Mouse (Mus musculus): ENCODE results near the gene Cox5b. TPM values are rescaled to one million over a fixed set of nuclear protein-coding genes. Genes with fewer than 3 reads are reported as not detected.

Gene Cox5b
- polyA plus RNA-seq, 1 experiment from 2014 or later = 659 TPM

DNA sequence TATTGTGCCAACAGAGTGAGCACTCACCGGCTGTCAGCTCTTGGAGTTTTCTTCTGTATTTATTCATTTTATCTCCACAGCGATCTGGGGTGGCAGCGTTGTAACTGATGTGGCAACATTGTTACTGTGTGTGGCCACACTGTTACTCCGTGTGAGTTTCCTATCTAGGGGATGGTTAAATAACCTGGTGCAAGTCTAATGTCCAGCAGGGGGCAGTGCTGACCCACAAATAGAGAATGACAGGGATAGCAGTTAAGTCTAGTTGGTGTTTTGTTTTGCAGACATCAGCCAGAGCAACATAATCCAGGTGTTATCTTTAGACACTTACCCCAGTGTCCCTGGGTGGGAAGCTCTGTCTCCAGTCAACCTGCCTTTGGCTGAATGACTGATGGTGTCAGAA is 46.1 kb downstream of the Cox5b start:
- no peak overlapping the region for H3K4me2 ChIP-seq (replicated peaks; ENCODE audit: low read depth, low read length)
- 11% methylated on average over 4 of the region's 4 CpGs for WGBS
- H3K27me3 ChIP-seq (ENCODE audit: control insufficient read depth, insufficient read depth, low read length) = no peaks in the 10 kb centered on the region
- no peaks in the 10 kb centered on the region for H3K9me3 ChIP-seq (ENCODE audit: control insufficient read depth, low read length)
- H3K27ac ChIP-seq (ENCODE audit: low read depth, low read length) = no peak overlapping the region
- peak; percentile 35; the same call in 1 of the 2 replicates for ATAC-seq (ENCODE audit: low FRiP score, low TSS enrichment)
- H3K4me1 ChIP-seq (ENCODE audit: control insufficient read depth, insufficient read depth, low read length) = no peaks in the 10 kb centered on the region
- H3K4me3 ChIP-seq (ENCODE audit: low read length) = no peak overlapping the region
- no peak overlapping the region for H3K9ac ChIP-seq (ENCODE audit: low read depth, low read length)
- no peaks in the 10 kb centered on the region for H3K36me3 ChIP-seq (ENCODE audit: control insufficient read depth, insufficient read depth, low read length)

DNA sequence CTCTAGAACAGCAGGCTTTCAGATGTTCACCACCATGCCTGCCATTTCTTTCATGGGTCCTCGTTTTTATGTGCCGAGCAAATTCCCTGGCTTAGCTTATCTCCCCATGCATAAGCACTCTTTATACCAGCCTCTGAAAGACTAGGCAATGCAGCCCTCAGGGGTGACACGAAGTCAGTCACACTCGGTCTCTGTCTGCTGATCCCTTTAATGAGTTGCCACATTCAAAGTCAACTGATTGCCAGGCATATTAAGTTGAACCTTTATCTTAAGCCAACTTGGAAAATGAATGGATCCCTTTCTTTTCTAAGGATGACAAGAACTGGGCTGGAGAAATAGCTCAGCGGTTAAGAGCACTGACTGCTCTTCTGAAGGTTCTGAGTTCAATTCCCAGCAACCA is 48.0 kb downstream of the Cox5b start:
- H3K27ac ChIP-seq (ENCODE audit: low read depth, low read length) = no peak overlapping the region
- H3K27me3 ChIP-seq (ENCODE audit: control insufficient read depth, insufficient read depth, low read length) = no peaks in the 10 kb centered on the region
- H3K9ac ChIP-seq (ENCODE audit: low read depth, low read length) = no peak overlapping the region
- H3K4me1 ChIP-seq (ENCODE audit: control insufficient read depth, insufficient read depth, low read length) = no peaks in the 10 kb centered on the region
- no peak for ATAC-seq (ENCODE audit: low FRiP score, low TSS enrichment)
- 87% methylated on average over 5 of the region's 5 CpGs for WGBS
- no peak overlapping the region for H3K4me3 ChIP-seq (ENCODE audit: low read length)
- H3K9me3 ChIP-seq (ENCODE audit: control insufficient read depth, low read length) = no peaks in the 10 kb centered on the region
- no peak overlapping the region for H3K4me2 ChIP-seq (replicated peaks; ENCODE audit: low read depth, low read length)
- H3K36me3 ChIP-seq (ENCODE audit: control insufficient read depth, insufficient read depth, low read length) = no peaks in the 10 kb centered on the region

DNA sequence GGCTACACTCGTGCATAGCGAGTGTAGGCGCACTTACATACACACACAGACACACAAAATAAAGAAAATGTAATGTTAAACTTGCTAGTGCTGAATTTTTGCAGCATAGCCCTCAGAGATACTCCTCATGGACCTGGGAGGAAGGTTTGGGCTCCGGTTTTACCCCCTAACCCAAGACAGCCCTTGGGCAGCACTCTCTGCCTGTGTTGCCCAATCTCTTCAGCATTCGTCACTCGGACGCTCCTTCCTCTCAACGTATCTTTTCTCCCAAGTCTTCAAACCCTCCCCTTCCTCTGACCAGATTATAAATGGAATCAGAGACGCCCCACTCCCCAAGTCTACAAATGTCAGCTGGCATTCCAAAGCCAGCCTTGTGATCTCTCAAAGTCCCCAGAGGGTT is 51.8 kb downstream of the Cox5b start:
- Histone ChIP-seq H3K9ac (ENCODE audit: low read depth, low read length) (no peak overlapping the region), H3K4me1 (ENCODE audit: control insufficient read depth, insufficient read depth, low read length) (no peaks in the 10 kb centered on the region), H3K9me3 (ENCODE audit: control insufficient read depth, low read length) (no peaks in the 10 kb centered on the region), H3K36me3 (ENCODE audit: control insufficient read depth, insufficient read depth, low read length) (no peaks in the 10 kb centered on the region), H3K27ac (ENCODE audit: low read depth, low read length) (no peak overlapping the region), H3K27me3 (ENCODE audit: control insufficient read depth, insufficient read depth, low read length) (no peaks in the 10 kb centered on the region), H3K4me3 (ENCODE audit: low read length) (no peak overlapping the region), H3K4me2 (replicated peaks; ENCODE audit: low read depth, low read length) (no peak overlapping the region)
- ATAC-seq (ENCODE audit: low FRiP score, low TSS enrichment) = no peak
- 80% methylated on average over 9 of the region's 9 CpGs for WGBS

Small RNA genes within 50 kb of the gene (microRNA-seq; reads per million reads assigned to microRNA genes)
- gene Gm24133 = not detected

Other genes with a start within 250 kb of the Cox5b start
- gene Lman2l, start 246.2 kb upstream of the Cox5b start, polyA plus RNA-seq (2014; fragmentation: Nextera tagmentation; extraction: Ambion mirVana) = 33.6 and 33.7 TPM in 2 replicates
- gene Cnnm4, start 219.8 kb upstream of the Cox5b start, polyA plus RNA-seq (2014; fragmentation: Nextera tagmentation; extraction: Ambion mirVana) = 12.8 and 13.1 TPM in 2 replicates
- gene Cnnm3, start 179.6 kb upstream of the Cox5b start, polyA plus RNA-seq (2014; fragmentation: Nextera tagmentation; extraction: Ambion mirVana) = 5.7 and 7.5 TPM in 2 replicates
- gene Ankrd23, start 154.6 kb upstream of the Cox5b start, polyA plus RNA-seq (2014; fragmentation: Nextera tagmentation; extraction: Ambion mirVana) = 10.5 and 14.6 TPM in 2 replicates
- gene Gm42417, start 152.0 kb upstream of the Cox5b start, polyA plus RNA-seq (2014; fragmentation: Nextera tagmentation; extraction: Ambion mirVana) = 0.26 TPM in 1 of 2 replicates, not detected in the other
- gene Ankrd39, start 144.0 kb upstream of the Cox5b start, polyA plus RNA-seq (2014; fragmentation: Nextera tagmentation; extraction: Ambion mirVana) = 22.4 and 22.7 TPM in 2 replicates
- 4.8 and 6.0 TPM in 2 replicates for gene Sema4c, start 133.1 kb upstream of the Cox5b start, polyA plus RNA-seq (2014; fragmentation: Nextera tagmentation; extraction: Ambion mirVana)
- 1.2 and 1.3 TPM in 2 replicates for gene Fam178b, start 8.3 kb upstream of the Cox5b start, polyA plus RNA-seq (2014; fragmentation: Nextera tagmentation; extraction: Ambion mirVana)
- 0.34 TPM in 1 of 2 replicates, not detected in the other for gene 4933424G06Rik, start 18.7 kb downstream of the Cox5b start, polyA plus RNA-seq (2014; fragmentation: Nextera tagmentation; extraction: Ambion mirVana)
- 59.9 and 93.0 TPM in 2 replicates for gene Actr1b, start 23.0 kb downstream of the Cox5b start, polyA plus RNA-seq (2014; fragmentation: Nextera tagmentation; extraction: Ambion mirVana)
- 0.18 and 0.46 TPM in 2 replicates for gene Zap70, start 70.3 kb downstream of the Cox5b start, polyA plus RNA-seq (2014; fragmentation: Nextera tagmentation; extraction: Ambion mirVana)